Mouse (Mus musculus) hindbrain, embryonic 10.5 days (tissue): ENCODE results near the gene Rapgefl1. TPM values are rescaled to one million over a fixed set of nuclear protein-coding genes. Genes with fewer than 3 reads are reported as not detected.
"Not testable (repeated sequence)": the region's sequence is repeated elsewhere in the genome, so short reads cannot be mapped to it uniquely, and the experiment has no call there.

Source experiments
- DNase-seq: peaks from one replicate; pipeline ENCODE4 v3.0.0-alpha.2; 2017; ENCODE audit warnings: low spot score
- H3K27ac ChIP-seq: fragments of 300-500 bp; sonication (generic); 2 replicates; pipeline ENCODE4 v1.5.1; 2016; ENCODE audit warnings: mild to moderate bottlenecking, moderate library complexity
- H3K27me3 ChIP-seq: fragments of 300-500 bp; sonication (generic); 2 replicates; pipeline ENCODE4 v1.6.1; 2016; ENCODE audit warnings: mild to moderate bottlenecking; ENCODE audit not compliant: poor library complexity, insufficient read depth, severe bottlenecking
- H3K36me3 ChIP-seq: fragments of 300-500 bp; sonication (generic); 2 replicates; pipeline ENCODE4 v1.6.1; 2016; ENCODE audit warnings: mild to moderate bottlenecking, moderate library complexity
- H3K4me1 ChIP-seq: fragments of 300-500 bp; sonication (generic); replicated peaks from 2 replicates; pipeline ENCODE4 v1.6.1; 2016; ENCODE audit warnings: mild to moderate bottlenecking
- H3K4me3 ChIP-seq: fragments of 300-500 bp; sonication (generic); 2 replicates; pipeline ENCODE4 v1.5.1; 2016; ENCODE audit warnings: mild to moderate bottlenecking, moderate library complexity
- H3K9me3 ChIP-seq: fragments of 300-500 bp; sonication (generic); 2 replicates; pipeline ENCODE4 v1.6.1; 2016; ENCODE audit warnings: mild to moderate bottlenecking, moderate library complexity
- WGBS: fragments of 180-500 bp; shearing (Covaris S2); methylation state at CpG from one replicate; pipeline ENCODE4 v1.1.7; 2016; 5-methylcytosine and 5-hydroxymethylcytosine counted together
- polyA plus RNA-seq: library from polyadenylated mRNA; unstranded; fragments of >200 nt; fragmentation: Nextera tagmentation; extraction: Ambion mirVana; gene quantifications from 2 replicates; pipeline ENCODE4 v1.2.1, GENCODE M21; 2016

The Rapgefl1 gene
- polyA plus RNA-seq, 1 experiment from 2014 or later = 2.2 TPM

DNA sequence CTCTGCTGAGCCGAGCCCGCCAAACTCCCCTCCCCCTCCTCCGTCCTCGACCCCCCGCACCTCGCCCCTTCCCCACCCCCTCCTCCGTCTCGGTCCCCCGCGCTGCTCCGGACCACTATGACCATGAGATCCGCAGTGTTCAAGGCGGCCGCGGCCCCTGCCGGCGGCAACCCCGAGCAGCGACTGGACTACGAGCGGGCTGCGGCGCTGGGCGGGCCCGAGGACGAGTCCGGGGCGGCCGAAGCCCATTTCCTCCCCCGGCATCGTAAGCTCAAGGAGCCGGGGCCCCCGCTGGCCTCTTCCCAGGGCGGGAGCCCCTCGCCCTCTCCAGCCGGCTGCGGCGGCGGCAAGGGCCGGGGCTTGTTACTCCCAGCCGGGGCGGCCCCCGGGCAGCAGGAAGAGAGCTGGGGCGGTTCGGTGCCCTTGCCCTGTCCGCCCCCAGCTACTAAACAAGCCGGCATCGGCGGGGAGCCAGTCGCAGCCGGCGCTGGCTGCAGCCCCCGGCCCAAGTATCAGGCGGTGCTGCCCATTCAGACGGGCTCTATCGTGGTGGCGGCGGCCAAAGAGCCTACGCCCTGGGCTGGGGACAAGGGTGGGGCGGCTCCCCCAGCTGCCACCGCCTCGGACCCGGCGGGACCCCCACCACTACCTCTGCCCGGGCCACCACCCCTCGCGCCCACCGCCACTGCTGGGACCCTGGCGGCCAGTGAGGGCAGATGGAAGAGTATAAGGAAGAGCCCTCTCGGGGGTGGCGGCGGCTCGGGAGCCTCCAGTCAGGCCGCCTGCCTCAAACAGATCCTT, 40.7 kb upstream of the Rapgefl1 start:
- WGBS = under 1% methylated on average over 73 of the region's 74 CpGs
- no peak for DNase-seq
- Histone ChIP-seq H3K27me3 (no peaks in the 10 kb centered on the region), H3K4me3 (peak overlapping the region; percentile 100), H3K4me1 (peaks cover 57% of the 10 kb centered on the region), H3K36me3 (peaks cover 38% of the 10 kb centered on the region), H3K27ac (peak overlapping the region; percentile 100), H3K9me3 (no peaks in the 10 kb centered on the region)

DNA sequence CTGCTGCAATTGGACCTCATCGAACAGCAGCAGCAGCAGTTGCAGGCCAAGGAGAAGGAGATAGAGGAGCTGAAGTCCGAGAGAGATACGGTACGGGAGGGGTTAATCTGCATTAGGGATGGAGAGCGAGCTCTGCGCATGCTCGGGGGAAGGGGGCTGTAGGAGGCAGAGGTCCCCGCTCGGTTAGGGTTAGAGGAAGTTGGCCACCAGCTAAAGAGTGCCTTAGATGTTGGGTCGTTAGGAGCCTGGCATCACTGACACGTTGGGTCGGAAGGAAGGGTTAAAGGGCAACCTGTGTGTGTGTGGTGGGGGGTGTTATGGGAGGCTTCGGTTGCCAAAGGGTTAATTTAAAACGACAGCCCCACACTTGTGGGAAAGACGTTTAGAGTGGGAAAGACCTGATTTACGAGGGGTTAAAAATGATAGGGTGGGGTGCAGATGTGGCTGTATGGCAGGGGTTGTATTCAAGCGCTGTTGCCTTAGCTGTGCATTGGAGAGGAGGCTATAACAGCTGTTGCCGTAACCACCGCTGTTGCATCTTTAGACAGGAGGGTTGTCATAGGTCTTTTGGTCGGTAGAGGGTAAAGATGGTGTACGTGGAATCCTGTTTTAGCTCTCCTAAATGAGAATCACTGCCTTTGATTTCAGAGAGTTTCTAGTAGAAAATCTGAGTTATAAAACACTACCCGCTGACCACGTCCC, 39.9 kb upstream of the Rapgefl1 start:
- no peaks in the 10 kb centered on the region for H3K9me3 ChIP-seq
- H3K27ac ChIP-seq = peak overlapping the region; percentile 100
- no peaks in the 10 kb centered on the region for H3K27me3 ChIP-seq
- peak; percentile 84 for DNase-seq
- 6% methylated on average over 23 of the region's 23 CpGs for WGBS
- peak overlapping the region; percentile 100 for H3K4me3 ChIP-seq
- H3K36me3 ChIP-seq = peaks cover 45% of the 10 kb centered on the region
- H3K4me1 ChIP-seq = peaks cover 57% of the 10 kb centered on the region

DNA sequence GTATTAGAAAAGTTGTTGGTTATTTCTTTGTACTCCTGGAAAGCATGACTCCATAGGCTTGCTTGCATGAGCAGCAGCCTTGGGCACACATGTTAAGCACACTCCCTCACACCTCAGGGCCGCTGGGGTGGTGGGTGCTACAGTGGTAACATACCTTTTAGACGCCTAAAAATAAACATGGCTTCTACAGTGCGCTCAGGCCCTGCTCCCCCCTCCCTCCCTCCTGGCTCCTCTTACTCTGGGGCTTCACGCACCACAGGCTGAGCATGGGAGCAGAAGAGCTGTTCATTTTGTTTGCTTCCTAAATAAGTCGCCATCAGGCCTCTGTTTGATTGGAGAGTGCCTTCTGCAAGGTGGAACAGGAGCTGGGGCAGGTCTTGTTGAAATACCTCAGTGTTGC, 39.3 kb upstream of the Rapgefl1 start:
- H3K4me1 ChIP-seq = peaks cover 53% of the 10 kb centered on the region

DNA sequence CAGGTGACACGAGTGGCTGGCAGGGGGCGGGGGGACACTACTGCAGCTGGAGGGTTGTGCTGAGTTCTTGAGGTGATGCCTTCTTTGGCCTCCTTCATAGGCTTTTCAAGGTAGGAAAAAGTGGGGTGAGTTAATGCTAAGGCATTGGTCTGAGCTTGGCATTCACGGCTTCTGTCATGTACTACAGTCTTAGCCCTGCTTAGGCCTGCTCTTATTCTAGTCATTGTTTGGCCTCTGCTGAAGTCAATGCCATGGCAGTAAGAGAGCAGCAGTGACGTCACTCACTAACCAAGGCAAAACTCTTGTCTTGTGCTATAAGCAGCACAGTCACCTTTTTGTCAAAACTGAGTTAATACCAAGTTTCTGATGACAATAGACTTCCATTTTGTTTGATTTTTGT, 38.7 kb upstream of the Rapgefl1 start:
- H3K4me3 ChIP-seq = peak overlapping the region; percentile 100
- no peak overlapping the region; the same call in 1 of the 2 replicates for H3K27ac ChIP-seq
- no peaks in the 10 kb centered on the region for H3K27me3 ChIP-seq
- peaks cover 58% of the 10 kb centered on the region for H3K36me3 ChIP-seq
- WGBS = 63% methylated on average over 4 of the region's 4 CpGs
- H3K9me3 ChIP-seq = no peaks in the 10 kb centered on the region
- DNase-seq = no peak
- peaks cover 47% of the 10 kb centered on the region for H3K4me1 ChIP-seq

More for the DNA sequence above, 39.3 kb upstream of the Rapgefl1 start:
- Histone ChIP-seq H3K9me3 (no peaks in the 10 kb centered on the region), H3K27me3 (no peaks in the 10 kb centered on the region), H3K36me3 (peaks cover 52% of the 10 kb centered on the region), H3K4me3 (peak overlapping the region; percentile 100), H3K27ac (peak overlapping the region; percentile 100)
- DNase-seq = no peak
- WGBS = 23% methylated on average over 5 of the region's 5 CpGs

DNA sequence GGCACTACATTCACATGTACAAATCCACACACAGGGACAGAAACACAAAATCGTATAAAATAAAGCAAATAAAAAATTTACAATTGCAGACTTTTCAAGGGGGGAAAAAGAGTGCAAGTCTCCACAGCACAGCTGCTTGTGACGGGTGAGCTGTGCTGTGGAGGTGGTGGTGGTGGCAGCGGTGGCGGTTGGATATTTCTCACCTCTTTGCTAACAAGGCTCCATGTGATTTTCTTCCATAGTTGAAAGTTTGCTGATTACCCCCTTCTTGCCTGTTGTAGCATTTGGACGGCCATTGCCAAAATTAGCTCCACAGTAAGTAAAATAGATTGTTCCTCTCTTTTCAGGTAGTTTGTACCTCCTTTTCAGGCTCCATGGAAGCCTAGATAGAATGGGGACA, 32.0 kb upstream of the Rapgefl1 start, which contains the start of gene Casc3:
Gene Casc3 (plus strand): TSS at position 301 of the 400 bp plus-strand sequence.
- Histone ChIP-seq H3K4me3 (no peak within 1 kb of the TSS), H3K36me3 (peaks cover 91% of the 10 kb centered on the region), H3K4me1 (peaks cover 14% of the 10 kb centered on the region), H3K27ac (no peak within 1 kb of the TSS), H3K9me3 (no peaks in the 10 kb centered on the region), H3K27me3 (no peaks in the 10 kb centered on the region)
- DNase-seq = no peak
- WGBS = 94% methylated on average over 5 of the region's 5 CpGs

DNA sequence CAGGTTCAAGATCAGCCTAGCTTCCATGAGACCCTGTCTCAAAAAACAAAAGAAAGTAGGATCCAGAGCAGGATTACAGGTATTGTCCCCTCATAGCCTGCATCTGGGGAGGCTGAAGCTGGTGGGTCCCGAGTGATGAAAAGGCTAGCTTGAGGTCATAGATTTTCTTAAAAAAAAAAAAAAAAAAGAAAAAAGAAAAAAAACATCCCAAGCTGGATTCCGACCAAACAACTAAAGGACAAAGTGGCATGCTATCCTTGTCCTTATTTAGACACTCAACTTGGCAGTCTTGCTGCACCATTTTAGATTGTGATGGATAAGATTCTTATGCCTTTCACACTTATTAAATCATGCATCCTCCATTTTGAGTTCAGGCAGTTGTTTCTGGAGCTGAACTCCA, 28.2 kb upstream of the Rapgefl1 start:
- H3K27ac ChIP-seq = peak overlapping the region; percentile 98; the same call in 1 of the 2 replicates
- 80% methylated on average over 2 of the region's 2 CpGs for WGBS
- DNase-seq = no peak
- H3K4me3 ChIP-seq = peak overlapping the region; percentile 87
- H3K36me3 ChIP-seq = peaks cover 78% of the 10 kb centered on the region
- peaks cover 24% of the 10 kb centered on the region for H3K4me1 ChIP-seq
- H3K9me3 ChIP-seq = no peaks in the 10 kb centered on the region
- no peaks in the 10 kb centered on the region for H3K27me3 ChIP-seq

DNA sequence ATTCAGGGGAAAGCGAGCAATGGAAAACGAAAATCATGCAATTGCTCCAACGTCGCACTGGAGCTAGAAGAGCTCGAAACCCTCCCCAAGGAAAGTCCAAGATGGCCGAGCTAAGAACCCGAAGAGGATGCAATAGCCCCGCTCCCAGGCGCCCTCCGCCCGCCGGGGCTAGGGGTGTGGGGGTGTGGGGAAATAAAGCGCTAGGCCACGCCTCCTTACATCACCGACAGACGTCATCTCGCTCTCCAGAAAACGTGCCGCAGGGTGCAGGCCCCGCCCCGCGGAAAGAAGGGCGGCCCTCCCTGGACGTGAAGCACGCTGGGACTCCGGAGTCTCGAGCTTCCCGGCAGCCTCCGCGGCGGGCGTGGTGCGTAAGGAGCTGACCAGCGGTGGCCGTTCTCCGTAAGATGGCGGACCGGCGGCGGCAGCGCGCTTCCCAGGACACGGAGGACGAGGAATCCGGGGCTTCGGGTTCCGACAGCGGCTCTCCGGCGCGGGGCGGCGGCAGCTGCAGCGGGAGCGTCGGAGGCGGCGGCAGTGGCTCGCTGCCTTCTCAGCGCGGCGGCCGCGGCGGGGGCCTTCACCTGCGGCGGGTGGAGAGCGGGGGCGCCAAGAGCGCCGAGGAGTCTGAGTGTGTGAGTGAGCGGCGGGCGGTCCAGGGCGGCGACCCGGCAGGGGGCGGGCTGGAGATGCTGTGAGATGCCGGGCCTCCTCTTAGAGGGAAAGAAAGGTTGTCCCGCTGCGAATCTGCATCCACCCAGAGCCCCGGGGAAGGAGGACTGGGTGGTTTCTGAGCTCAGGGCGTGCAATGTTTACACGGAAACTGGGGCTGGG, 26.9 kb upstream of the Rapgefl1 start:
- H3K4me3 ChIP-seq = peak overlapping the region; percentile 87
- no peaks in the 10 kb centered on the region for H3K9me3 ChIP-seq
- H3K36me3 ChIP-seq = peaks cover 78% of the 10 kb centered on the region
- no peaks in the 10 kb centered on the region for H3K27me3 ChIP-seq
- DNase-seq = peak; percentile 99
- H3K4me1 ChIP-seq = peaks cover 24% of the 10 kb centered on the region
- H3K27ac ChIP-seq = peak overlapping the region; percentile 98
- under 1% methylated on average over 84 of the region's 84 CpGs for WGBS

DNA sequence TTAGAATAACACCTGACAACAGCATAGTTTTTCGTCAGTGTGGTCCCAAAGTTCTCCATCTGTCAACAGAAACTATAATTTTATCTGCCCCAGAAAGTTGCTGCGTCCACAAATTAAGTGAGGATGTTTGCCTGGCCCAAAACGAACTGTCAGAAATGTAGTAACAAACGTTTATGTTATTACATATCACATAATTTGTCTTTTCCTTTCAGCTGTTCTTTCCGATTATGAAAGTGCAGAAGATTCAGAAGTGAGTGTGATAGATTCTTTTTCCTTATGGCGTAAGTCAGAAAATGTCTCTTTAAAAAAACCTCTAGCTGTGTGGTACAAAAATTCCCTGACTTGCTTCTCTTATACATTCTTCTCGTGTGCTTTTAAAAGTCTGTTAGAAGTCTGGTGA, 25.9 kb upstream of the Rapgefl1 start:
- Histone ChIP-seq H3K27ac (no peak overlapping the region), H3K9me3 (no peaks in the 10 kb centered on the region), H3K36me3 (peaks cover 78% of the 10 kb centered on the region), H3K4me1 (peaks cover 24% of the 10 kb centered on the region), H3K4me3 (peak overlapping the region; percentile 87), H3K27me3 (no peaks in the 10 kb centered on the region)
- 81% methylated on average over 7 of the region's 7 CpGs for WGBS
- no peak for DNase-seq

DNA sequence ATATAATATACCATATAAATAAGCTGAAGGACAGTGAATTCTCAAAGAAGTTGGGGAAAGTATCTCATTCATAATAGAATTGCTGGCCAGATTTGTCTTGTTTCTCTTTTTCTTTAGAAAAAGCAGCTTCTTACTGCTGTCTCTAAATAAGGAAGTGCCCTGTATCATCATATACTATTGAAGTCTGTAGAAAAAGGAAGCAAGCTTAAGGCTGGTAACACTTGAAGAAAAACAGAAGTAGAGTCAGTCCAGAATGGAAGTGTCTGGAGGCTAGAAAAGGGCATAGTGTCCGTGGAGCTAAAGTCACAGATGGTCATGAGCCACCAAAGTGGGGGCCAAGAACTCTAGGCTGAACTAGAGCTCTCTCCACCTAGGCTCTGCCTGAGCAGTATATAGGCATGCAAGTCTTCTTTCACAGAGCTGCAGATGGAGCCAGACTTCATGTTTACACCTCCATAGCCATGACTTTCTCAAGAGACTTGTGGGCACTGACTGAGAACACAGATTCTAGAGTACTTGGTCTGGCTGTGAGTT, 19.8 kb upstream of the Rapgefl1 start:
- Histone ChIP-seq H3K27ac (no peak overlapping the region), H3K9me3 (no peaks in the 10 kb centered on the region), H3K4me3 (no peak overlapping the region), H3K36me3 (peaks cover 99% of the 10 kb centered on the region), H3K27me3 (no peaks in the 10 kb centered on the region), H3K4me1 (no peaks in the 10 kb centered on the region)
- no peak for DNase-seq
- 92% methylated on average over 1 of the region's 1 CpGs for WGBS

DNA sequence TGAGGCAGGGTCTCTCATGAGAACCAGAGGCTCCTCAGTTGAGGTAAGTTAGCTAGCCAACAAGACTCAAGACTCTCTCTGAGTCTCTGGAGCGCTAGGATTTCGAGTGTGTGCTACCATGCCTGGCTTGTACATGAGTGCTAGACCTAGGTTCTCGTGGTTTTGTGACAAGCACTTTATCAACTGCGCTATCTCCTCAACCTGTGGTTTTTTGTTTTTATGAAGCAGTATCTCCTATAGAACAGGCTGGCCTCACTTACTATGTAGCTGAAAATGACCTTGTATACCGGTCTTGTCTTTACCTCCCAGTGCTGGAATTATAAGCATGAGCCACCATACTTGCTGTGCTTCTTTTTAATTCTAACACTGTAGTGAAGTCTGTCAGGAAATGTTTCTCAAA, 15.6 kb upstream of the Rapgefl1 start:
- Histone ChIP-seq H3K27ac (no peak overlapping the region), H3K36me3 (peaks cover 100% of the 10 kb centered on the region), H3K4me1 (no peaks in the 10 kb centered on the region), H3K4me3 (no peak overlapping the region), H3K9me3 (no peaks in the 10 kb centered on the region), H3K27me3 (no peaks in the 10 kb centered on the region)
- no peak for DNase-seq
- whole genome bisulfite sequencing = 95% methylated on average over 5 of the region's 5 CpGs

DNA sequence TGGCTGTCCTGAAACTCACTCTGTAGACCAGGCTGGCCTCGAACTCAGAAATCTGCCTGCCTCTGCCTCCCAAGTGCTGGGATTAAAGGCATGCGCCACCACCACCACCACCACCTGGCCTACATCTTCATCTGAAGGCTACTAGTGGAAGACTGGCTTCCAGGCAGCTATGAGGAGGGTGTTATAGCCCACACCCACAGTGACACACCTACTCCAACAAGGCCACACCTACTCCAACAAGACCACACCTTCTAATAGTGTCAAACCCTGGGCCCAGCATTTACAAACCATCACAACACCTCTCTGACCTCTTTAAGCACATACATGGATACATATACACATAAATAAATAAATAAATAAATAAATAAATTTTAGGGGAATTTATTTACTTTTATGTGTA, 10.5 kb upstream of the Rapgefl1 start:
- not testable (repeated sequence) for H3K4me1 ChIP-seq, H3K4me3 ChIP-seq, H3K27me3 ChIP-seq, H3K27ac ChIP-seq, DNase-seq, H3K9me3 ChIP-seq
- peaks cover 100% of the 10 kb centered on the region for H3K36me3 ChIP-seq
- 98% methylated on average over 2 of the region's 2 CpGs for WGBS

DNA sequence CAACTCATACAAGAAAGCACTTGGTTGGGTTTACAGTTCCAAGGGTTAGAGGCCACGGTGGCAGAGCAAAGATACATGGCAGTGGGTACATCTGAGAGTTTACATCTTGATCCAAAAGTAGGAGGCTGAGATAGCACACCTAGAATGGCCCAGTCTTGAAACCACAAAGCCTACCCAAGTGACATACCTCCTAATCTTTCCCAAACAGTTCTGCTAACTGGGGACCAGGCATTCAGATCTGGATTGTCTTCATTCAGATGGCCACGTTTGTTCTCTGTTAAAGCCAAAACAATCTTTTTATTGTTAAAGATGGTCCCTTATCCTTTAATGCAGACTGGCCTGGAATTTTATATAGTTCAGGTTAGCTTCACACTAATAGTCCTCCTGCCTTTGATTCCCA, 8.7 kb upstream of the Rapgefl1 start:
- no peak for DNase-seq
- 93% methylated on average over 2 of the region's 2 CpGs for WGBS
- H3K4me1 ChIP-seq = no peaks in the 10 kb centered on the region
- peaks cover 100% of the 10 kb centered on the region for H3K36me3 ChIP-seq
- H3K27ac ChIP-seq = no peak overlapping the region
- no peaks in the 10 kb centered on the region for H3K9me3 ChIP-seq
- no peaks in the 10 kb centered on the region for H3K27me3 ChIP-seq
- no peak overlapping the region for H3K4me3 ChIP-seq
